Mouse (Mus musculus) frontal cortex, postnatal 14 days (tissue): ENCODE data around the gene Pxk.
"Not testable (repeated sequence)": the region's sequence is repeated elsewhere in the genome, so short reads cannot be mapped to it uniquely, and the experiment has no call there.

Experiments
- DNase-seq, 2 experiments: peaks; one replicate each; pipeline ENCODE4 v3.0.0; 2022; ENCODE audit warnings: low spot score in 2 of 2

The Pxk gene

GRCm38 (mm10) chr14:8102676-8103075 is 4.7 kb downstream of the Pxk start:
- DNase-seq, result no peak

GRCm38 (mm10) chr14:8108047-8108446 is 10.0 kb downstream of the Pxk start:
- no peak for DNase-seq

- DNase-seq, result no peak
Measured at GRCm38 (mm10) chr14:8108976-8109375, 11.0 kb downstream of the Pxk start.

GRCm38 (mm10) chr14:8111545-8111944 is 13.5 kb downstream of the Pxk start:
- DNase-seq, result no peak

GRCm38 (mm10) chr14:8112036-8112435 is 14.0 kb downstream of the Pxk start:
- no peak for DNase-seq

DNA sequence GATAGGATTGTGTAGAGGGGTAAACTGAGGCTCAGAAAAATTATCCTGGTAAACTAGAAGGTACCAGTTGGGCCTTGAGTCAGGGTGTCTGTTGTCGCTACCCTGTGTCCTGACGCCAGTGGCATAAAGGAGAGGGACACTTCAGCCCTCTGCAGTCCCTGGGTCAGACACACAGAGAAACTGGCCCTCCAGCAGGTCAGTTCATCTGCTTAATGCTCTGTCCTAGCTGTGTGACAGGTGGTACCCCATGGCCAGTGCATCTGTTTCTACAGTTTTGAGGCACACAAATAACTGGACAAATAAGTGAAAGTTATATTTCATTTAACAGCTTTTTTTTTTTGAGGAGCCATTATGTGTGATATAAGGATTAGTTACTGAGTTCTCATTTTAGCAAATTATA is 15.6 kb downstream of the Pxk start:
- no peak for DNase-seq

- no peak for DNase-seq
Measured at GRCm38 (mm10) chr14:8114306-8114705, 16.3 kb downstream of the Pxk start.

GRCm38 (mm10) chr14:8114756-8115155 is 16.7 kb downstream of the Pxk start:
- DNase-seq, result no peak

- DNase-seq, result no peak
Measured at GRCm38 (mm10) chr14:8115772-8116171, 17.8 kb downstream of the Pxk start.

DNA sequence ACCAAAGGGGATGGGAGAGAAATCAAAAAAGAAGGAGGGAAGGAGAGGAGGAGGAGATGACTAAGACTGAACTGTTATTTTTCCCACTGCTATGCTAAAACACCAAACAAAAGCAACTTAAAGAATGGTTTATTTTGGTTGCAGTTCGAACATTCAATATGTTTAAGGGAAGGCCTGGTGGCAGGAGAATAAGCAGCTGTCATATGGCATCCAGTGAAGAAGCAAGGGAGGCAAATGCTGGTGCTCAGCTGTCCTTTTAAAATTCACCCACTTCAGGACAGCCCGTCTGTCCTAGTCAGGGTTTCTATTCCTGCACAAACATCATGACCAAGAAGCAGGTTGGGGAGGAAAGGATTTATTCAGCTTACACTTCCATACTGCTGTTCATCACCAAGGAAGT is 19.4 kb downstream of the Pxk start:
- DNase-seq, result no peak

DNA sequence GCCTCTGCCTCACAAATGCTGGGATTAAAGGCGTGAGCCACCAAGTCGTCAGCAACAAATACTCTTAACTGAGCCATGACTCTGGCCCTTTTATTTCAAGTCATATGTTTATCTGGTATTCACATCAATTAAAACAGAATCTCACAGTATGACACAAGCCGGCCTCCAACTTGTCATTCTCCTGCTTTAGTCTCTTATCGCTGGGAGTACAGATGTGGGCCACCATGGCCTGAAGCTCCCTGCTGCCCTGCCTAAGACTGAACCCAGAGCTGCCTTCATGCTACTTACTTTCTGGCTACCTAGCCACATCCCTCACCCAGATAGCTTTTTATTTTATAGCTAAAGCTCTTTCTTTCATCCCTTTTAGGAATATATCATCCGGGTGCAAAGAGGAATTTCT is 21.4 kb downstream of the Pxk start:
- no peak for DNase-seq

DNA sequence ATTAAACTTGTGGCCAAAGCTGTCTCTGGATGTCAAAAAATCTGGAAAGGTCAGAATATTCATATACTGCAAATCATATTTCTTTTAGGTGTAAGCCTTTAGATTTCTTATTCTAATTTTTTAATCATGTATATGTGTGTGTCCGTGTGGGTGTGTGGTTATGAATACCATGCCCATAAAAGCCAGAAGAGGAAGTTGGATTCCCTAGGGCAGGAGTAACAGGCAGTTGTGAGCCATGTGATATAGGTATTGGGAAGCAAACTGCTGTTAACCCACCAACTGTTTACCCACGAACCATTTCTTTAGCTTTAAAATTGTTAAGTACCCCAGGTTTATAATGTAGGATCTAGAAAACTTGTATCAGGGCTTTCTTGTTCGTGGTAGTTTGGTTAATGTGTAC is 21.9 kb downstream of the Pxk start:
- no peak for DNase-seq

GRCm38 (mm10) chr14:8123141-8123540 is 25.1 kb downstream of the Pxk start:
- DNase-seq, result no peak

GRCm38 (mm10) chr14:8123611-8124010 is 25.6 kb downstream of the Pxk start:
- DNase-seq, result not testable (repeated sequence)

DNA sequence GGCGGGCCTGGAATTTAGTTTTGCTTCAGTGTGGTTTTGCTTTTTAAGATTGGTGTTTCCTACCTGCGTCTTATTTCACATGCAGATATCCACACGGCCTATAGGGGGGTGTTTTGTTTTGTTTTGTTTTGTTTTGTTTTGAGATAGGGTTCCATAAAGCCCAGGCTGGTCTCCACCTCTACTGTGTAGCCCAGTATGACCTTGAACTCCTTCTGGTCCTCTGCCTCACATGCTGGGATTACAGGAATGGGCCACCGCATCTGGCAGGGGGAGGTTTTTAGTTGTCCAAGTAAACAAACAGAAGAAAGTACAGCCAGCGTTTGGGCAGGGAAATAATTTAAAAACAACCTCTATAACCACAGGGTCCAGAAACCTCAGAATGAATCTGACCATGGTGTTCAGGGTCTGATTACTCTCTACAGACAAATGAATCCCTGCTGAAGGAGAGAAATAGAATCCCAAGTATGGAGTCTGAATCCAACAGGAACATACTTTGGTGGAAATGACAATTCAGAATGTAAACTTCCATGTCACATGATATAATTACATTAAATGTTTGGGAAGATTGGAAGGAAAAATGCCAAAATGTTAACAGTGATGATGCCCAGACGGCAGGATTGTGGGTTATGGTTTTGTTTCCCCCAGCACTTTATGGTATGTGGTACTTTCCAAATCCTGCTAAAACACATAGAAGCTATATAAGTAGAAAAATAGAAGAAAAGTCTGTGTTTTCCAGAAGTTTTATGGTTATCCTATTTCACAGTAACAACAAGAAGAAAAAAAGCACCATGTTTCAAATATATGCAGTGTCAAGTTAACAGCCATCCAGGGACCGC is 26.3 kb downstream of the Pxk start:
- no peak for DNase-seq

DNA sequence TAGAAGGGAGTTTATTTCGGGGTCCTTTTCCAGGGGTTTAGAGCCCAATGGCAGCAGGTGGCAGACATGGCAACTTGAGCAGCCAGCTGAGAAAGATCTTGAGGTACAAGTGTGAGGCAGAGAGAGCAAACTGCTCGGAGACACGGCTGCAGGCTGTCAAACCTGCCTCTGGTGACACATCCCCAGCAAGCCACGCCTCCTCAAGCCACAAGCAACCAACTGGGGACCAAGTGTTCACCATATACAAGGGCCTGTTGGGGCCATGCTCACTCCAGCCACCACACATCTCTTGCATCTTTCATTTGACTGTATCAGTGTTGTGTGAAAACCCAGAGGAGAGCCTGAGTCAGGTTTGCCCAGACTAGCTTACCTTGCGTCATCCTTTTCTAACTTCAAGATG is 30.0 kb downstream of the Pxk start:
- no peak for DNase-seq

- no peak for DNase-seq
Measured at GRCm38 (mm10) chr14:8132789-8133188, 34.8 kb downstream of the Pxk start.

DNA sequence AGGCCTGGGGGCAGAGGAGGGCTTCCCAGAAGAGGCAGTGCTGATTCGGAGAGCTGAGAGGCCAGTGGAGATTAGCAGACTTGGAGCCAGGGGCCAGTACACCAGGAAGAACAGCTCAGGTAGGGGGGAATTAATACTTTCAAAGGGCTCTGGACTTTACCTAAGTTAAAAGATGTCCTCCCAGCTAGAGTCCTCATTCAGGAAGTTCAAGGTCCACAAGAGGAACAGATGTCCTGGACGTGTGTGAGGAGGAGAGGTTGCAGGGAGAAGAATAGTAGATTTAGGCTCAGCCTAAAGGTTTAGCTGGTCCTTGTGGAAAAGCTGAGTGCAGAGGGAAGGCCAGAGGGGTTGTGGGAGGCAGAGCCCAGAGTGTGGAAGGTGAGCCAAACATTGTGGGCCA is 36.2 kb downstream of the Pxk start:
- DNase-seq, result no peak

- no peak for DNase-seq
Measured at GRCm38 (mm10) chr14:8135130-8135529, 37.1 kb downstream of the Pxk start.

DNA sequence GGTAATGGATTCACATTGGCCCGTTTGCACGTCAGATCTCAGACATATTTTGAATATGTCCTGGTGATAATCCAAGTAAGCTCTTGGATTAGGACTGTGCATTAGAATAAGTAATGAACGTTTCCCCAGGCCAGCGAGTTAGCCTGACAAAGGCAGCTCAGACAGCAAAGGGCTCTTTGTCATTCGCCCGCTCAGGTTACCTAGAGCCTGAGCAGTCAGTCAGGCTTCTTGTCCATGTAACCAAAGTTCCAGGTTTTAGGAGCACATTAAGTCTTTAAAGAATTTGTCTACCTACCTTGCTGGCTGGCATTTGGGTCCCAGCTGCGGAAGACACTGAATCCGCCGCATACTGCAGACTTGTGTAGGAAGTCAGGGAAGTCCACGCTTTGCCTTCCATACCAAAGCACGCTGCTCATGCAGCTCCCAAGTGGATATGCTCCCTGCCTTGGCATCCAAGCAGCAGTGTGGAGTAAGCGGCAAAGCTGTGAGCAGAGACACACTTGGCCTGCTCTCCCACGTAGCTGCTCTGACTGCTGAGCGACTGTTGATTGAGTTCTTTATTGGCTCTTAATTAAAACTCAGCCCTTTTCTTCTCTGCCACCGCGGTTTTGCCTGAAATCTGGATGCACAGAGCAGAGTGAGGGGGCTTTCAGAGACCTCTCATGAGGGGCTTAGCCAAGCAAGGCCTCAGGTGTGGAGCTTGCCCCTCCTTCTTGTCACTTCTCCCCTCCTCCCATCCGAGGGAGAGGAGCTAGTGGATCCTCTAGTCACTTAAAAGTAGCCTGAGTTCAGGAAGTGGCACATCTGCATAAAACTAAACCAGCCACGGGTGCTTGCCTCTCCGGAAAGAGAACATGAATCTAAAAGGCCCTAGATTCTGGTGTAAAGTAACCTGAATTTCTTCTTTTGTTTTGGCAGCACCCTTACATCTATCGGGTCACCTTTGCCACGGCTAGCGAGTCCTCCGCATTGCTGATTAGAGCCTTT is 42.0 kb downstream of the Pxk start:
- DNase-seq, result no peak

DNA sequence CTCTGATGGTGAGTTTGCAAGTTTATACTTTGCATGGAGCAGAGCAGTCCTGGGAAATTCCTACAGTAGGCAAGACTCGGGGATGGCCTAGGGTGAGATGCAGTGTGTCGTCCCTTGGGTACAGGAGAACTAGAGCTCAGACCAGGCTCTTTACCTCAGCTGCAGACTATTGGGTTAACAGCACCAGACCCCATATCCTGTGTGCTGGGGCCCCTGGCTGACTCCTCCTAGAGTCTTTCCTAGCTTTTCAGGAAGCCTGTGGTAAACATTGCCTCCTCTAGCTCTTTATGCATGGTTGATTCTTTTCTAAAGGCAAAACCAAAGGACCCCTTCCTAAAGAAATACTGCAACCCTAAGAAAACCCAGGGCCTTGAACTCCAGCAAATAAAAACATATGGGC is 43.1 kb downstream of the Pxk start:
- no peak for DNase-seq
